Mouse (Mus musculus) brown adipose tissue, adult 24 weeks (tissue): ENCODE measurements around the gene Aco1. TPM values are rescaled to one million over a fixed set of nuclear protein-coding genes. Genes with fewer than 3 reads are reported as not detected.
A peak's percentile ranks its signal among the peaks of the same experiment; 100 is the strongest.

Experiments
- H3K27ac ChIP-seq: fragments of 200-500 bp; replicated peaks from 2 replicates; pipeline ENCODE4 v1.5.1; 2012; ENCODE audit warnings: low read depth, mild to moderate bottlenecking, low read length
- H3K4me1 ChIP-seq: fragments of 200-500 bp; 2 replicates; pipeline ENCODE4 v1.6.1; 2012; ENCODE audit warnings: low read length, mixed read lengths; ENCODE audit not compliant: control insufficient read depth, insufficient read depth, insufficient read length
- H3K4me3 ChIP-seq: fragments of 200-500 bp; 2 replicates; pipeline ENCODE4 v1.5.1; 2012; ENCODE audit warnings: low read depth, mild to moderate bottlenecking, low read length, moderate library complexity; ENCODE audit not compliant: insufficient read depth
- polyA plus RNA-seq: library from polyadenylated mRNA; stranded (reverse); fragments of >200 nt; gene quantifications from 2 replicates; pipeline ENCODE4 v1.2.4, GENCODE M21; 2012; ENCODE audit not compliant: missing spikeins, insufficient read depth, insufficient read length

Aco1 gene
- polyA plus RNA-seq, 1 experiment, result 101 TPM

DNA sequence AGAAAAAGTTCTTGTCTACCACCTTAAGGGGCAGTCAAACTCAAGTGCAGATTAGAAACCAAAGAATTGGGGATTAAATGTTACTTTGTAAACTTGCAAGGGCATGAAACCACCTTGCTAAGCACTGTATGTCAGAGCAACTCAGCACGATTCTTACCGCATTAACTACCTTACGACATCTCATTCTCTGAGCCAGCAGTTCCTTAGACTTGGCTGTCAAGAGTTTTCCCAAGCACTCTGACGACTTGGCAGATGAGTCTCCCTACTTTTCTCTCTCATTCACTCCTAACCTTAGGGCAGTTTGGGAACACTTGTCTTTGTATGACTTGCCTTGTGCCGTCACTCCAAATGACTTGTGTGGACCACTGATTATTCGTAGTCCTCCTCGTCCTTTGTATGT lies 7.2 kb downstream of the Aco1 start:
- Histone ChIP-seq H3K27ac (0 out of 2 replicates have a peak overlapping the region, but pooled peaks have one; percentile 39), H3K4me3 (no peak overlapping the region), H3K4me1 (peaks cover 20% of the 10 kb centered on the region)

- H3K27ac ChIP-seq, result no peak overlapping the region
- no peak overlapping the region for H3K4me3 ChIP-seq
- peaks cover 31% of the 10 kb centered on the region for H3K4me1 ChIP-seq
Observed at GRCm38 (mm10) chr4:40152771-40153170, 9.9 kb downstream of the Aco1 start.

DNA sequence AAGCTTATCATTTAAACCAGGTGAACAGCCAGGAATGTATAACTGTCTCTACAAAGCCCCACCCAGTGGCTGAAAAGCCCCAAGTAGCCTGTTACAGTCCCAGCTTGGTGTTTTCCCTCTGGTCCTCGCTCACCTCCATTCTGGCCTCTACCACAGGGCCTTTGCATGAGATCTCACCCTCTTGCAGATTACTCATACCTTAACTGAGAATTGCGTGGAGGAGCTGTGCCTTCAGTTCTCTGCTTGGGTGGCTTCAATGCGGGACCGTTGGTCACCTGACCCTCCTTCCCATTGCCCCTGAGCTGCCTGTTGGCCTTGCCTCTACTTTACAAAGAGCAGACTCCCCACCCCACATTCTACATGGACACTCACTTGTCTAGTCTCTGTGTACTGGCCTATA lies 10.6 kb downstream of the Aco1 start:
- H3K27ac ChIP-seq, result no peak overlapping the region
- H3K4me1 ChIP-seq, result peaks cover 31% of the 10 kb centered on the region
- H3K4me3 ChIP-seq, result no peak overlapping the region

DNA sequence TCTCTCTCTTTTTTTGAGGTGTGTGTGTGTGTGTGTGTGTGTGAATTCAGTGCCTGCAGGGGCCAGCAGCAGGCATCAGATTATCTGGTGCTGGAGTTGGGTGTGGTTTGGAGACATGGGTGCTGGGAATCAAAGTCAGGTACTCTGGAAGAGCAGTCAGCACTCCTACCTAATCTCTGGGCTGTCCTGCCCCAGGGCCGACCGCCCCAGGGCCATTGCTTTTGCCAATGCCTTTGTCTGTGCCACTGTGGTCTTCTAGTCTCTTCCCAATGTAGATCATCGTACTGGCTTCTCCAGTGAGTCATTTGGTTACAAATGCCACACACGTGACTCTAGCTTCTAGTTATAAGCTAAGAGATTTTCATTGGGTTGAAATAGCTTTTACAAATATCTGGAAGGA lies 11.9 kb downstream of the Aco1 start:
- Histone ChIP-seq H3K4me1 (peaks cover 39% of the 10 kb centered on the region), H3K27ac (no peak overlapping the region; the same call in 1 of the 2 replicates)

DNA sequence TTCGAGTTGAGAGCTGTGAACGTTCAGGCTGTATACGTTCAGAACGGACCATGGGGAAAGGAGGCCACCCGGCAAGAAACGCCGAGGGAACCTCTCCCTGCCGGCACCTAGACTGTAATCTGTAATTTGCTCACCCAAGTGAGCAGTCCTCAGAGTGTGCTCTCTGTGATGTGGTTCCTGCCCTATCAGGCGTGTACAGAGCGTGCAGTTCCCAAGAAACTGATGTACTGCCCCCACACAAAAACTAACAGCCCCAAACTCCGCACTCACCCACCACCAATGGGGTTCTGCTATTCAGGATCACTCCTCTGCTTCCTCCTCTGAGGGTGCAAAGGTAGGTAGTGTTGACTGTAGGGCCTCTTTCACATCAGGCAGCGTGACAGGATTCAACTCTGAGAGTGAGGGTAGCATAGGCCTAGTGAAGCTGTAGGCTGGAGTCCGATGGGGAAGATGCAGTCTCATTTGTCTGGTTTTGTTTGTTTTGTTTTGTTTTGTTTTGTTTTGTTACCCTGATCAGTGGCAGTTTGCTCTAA lies 12.7 kb downstream of the Aco1 start:
- peaks cover 35% of the 10 kb centered on the region for H3K4me1 ChIP-seq
- peak overlapping the region; percentile 56 for H3K27ac ChIP-seq
- no peak overlapping the region for H3K4me3 ChIP-seq

More for the DNA sequence above, 11.9 kb downstream of the Aco1 start:
- no peak overlapping the region for H3K4me3 ChIP-seq

DNA sequence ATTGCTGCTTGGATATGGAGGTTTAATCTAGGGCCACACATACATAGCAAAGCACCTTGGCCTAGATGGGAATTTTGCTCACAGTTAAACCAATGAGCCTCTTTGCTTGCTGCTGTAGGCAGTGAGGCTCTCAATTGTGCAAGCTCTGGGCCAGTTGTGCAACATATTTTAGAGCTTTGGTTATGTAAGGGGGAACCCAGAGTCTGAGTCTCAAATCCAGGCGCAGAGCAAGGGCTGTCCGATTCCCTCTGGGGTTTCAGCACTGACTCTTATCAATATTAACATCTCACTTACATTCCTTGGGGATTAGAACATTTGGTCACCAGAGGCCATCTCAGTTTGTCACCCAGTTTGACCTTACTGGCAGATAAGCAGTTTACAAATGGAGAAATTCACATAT lies 13.3 kb downstream of the Aco1 start:
- Histone ChIP-seq H3K4me3 (no peak overlapping the region), H3K4me1 (peaks cover 33% of the 10 kb centered on the region), H3K27ac (peak overlapping the region; percentile 56)

GRCm38 (mm10) chr4:40156582-40157499 lies 14.0 kb downstream of the Aco1 start:
- H3K27ac ChIP-seq, result peak overlapping the region; percentile 79
- peaks cover 33% of the 10 kb centered on the region for H3K4me1 ChIP-seq
- H3K4me3 ChIP-seq, result no peak overlapping the region

DNA sequence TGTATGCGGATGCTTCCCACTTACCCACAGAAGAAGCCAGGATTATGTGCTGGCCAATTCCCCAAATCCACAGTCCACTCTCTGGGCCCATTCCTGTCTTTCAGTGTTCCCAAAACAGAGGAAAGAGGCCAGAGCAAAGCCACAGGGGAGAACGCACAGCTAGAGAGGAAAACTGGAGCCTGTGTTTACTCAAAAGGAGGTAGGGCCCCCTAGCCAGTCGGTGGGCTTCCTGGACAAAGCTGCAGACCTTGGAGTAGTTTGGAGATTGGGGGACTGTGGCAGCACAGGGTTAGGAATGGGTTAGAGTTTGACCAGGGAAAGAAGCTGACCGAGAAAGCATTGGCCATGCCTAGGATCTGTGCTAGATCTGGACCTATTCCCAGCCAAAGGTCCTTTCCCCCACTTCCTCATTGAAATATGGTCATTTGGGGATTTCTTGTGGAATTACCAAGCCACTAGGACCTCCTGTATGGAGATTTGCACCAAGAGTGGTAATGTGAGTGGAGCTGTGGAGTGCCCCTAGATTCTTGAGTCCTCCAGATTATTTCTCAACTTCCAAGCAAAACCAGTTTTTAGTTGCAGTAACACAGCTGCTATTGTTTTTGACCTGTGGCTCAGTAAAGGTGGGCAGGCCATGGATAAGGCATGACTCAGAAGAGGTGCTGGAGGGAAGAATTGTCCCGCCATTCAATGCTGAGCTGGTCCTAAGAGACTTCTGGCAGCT lies 14.8 kb downstream of the Aco1 start:
- H3K4me3 ChIP-seq, result no peak overlapping the region
- H3K4me1 ChIP-seq, result peaks cover 27% of the 10 kb centered on the region
- peak overlapping the region; percentile 79 for H3K27ac ChIP-seq

DNA sequence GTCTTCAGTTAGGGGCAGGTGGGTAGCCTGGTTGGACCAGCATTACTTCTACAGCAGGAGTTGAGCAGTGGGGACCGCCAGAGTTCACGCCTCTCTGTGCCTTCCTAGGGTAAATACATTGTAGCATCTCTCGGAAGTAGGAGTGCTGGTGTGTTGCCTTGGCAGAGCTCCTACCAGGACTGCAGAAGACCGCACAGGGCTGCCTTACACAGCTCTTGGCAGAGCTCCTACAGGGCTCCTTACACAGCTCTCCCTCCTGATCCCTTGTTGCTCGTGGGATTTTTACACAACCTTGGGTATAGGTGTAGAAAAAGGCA lies 15.3 kb downstream of the Aco1 start:
- Histone ChIP-seq H3K4me3 (no peak overlapping the region), H3K4me1 (peaks cover 27% of the 10 kb centered on the region), H3K27ac (peak overlapping the region; percentile 26; the same call in 1 of the 2 replicates)

- Histone ChIP-seq H3K4me1 (peaks cover 12% of the 10 kb centered on the region), H3K4me3 (no peak overlapping the region), H3K27ac (no peak overlapping the region)
Observed at GRCm38 (mm10) chr4:40160591-40161434, 17.9 kb downstream of the Aco1 start.

DNA sequence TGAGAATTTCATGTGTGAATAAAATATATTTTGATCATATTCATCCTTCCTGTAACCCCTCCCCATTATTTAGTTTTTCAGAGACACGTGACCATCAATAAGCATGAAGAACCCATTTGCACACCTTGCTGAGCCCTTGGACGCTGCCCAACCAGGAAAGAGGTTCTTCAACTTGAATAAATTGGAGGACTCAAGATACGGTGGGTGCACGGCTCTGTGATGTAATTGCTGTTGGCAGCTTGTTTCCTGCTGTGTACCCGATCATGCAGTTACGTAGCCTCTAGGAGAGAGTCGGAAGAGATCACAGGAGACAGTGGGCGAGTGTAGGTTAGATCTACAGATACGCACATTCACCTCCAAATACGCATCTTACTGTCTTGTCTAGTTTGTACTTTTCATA lies 20.8 kb downstream of the Aco1 start:
- Histone ChIP-seq H3K4me3 (no peak overlapping the region), H3K27ac (no peak overlapping the region), H3K4me1 (peaks cover 7% of the 10 kb centered on the region; the same call in 1 of the 2 replicates)

GRCm38 (mm10) chr4:40171477-40171876 lies 28.6 kb downstream of the Aco1 start:
- Histone ChIP-seq H3K4me1 (no peaks in the 10 kb centered on the region), H3K4me3 (no peak overlapping the region), H3K27ac (no peak overlapping the region)

DNA sequence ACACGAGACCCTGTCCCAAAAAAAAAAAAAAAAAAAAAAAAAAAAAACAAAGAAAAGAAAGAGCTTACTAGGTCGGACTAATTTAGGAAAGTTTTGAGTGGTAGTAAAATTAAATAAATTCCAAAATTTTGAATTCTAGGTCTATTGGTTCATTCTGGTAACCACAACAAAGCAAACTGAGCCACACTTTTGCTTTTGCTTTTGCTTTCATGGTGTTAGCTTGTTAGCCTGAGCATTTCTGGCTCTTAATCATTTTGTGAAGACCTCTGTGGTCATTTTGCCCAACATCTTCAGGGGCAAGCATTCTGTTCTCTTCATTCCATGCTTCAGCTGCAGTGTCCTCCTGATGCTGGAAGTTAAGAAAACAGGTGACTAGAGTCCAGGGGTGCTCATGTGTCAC lies 29.5 kb downstream of the Aco1 start:
- Histone ChIP-seq H3K4me3 (no peak overlapping the region), H3K27ac (no peak overlapping the region), H3K4me1 (no peaks in the 10 kb centered on the region)

DNA sequence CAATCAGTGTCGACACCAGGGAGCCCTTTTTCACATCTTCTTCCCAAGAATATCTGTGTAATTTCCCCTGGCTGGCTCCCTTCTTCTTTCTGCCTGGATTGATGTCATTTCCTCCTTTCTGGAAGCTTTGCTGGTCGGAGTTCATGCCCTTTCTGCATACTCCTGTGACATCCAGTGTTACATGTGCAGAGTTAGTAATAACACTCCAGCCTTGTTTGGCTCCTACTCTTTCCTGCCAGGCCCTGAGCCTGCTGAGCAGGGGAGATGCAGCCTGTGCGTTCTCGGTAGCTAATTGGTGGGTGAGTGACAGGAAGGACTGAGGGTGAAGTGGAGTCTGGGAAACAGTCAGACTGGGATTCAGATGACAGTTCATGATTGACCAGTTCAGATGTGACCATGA lies 31.4 kb downstream of the Aco1 start:
- Histone ChIP-seq H3K4me1 (no peaks in the 10 kb centered on the region), H3K4me3 (no peak overlapping the region), H3K27ac (0 out of 2 replicates have a peak overlapping the region, but pooled peaks have one; percentile 17)

DNA sequence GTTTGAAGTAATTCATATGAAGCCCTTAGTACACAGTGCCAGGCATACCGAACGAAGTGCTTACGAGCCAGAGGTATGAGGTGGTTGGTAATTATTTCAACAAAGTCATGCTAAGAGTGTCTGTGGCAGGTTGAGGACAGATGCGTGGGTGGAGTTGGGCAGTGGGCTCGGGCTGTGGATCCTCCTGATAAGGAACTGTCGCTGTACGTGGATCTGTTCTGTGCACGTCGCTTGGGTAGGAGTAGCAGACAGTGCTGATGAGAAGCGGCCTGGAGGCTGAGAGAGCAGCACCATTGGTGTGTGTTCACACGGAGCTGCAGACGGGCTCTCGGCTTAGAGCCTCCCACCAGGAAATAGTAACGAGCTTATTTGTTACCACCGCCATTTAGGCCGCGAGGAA lies 35.7 kb downstream of the Aco1 start:
- Histone ChIP-seq H3K27ac (no peak overlapping the region), H3K4me3 (no peak overlapping the region), H3K4me1 (no peaks in the 10 kb centered on the region)
